Mouse (Mus musculus) E14TG2a.4 (cell line): ENCODE measurements around the gene Rac3.

Experiments used
- H3K27me3 ChIP-seq: 2 replicates; pipeline ENCODE4 v1.6.1; 2014; ENCODE audit warnings: low read length, control low read depth; ENCODE audit not compliant: insufficient read depth
- H3K36me3 ChIP-seq: 2 replicates; pipeline ENCODE4 v1.6.1; 2014; ENCODE audit warnings: low read length, control low read depth; ENCODE audit not compliant: insufficient read depth
- H3K4me1 ChIP-seq: replicated peaks from 2 replicates; pipeline ENCODE4 v1.6.1; 2014; ENCODE audit warnings: low read depth, low read length, control low read depth
- H3K4me3 ChIP-seq: replicated peaks from 2 replicates; pipeline ENCODE4 v1.5.1; 2014; ENCODE audit warnings: mild to moderate bottlenecking, low read length
- H3K9me3 ChIP-seq: 2 replicates; pipeline ENCODE4 v1.6.1; 2014; ENCODE audit warnings: low read length, control low read depth
- CTCF ChIP-seq: conservative IDR thresholded peaks from 2 replicates; pipeline ENCODE4 v1.5.1; 2014; ENCODE audit warnings: low read length
- NANOG ChIP-seq: IDR thresholded peaks from 2 replicates; pipeline ENCODE4 v1.6.1; 2014; ENCODE audit warnings: borderline replicate concordance, low read length, mixed read lengths
- POU5F1 ChIP-seq: IDR thresholded peaks from 2 replicates; pipeline ENCODE4 v1.6.1; 2014; ENCODE audit warnings: low read length, borderline replicate concordance

Gene Rac3

GRCm38 (mm10) chr11:120710672-120711071 lies 10.6 kb upstream of the Rac3 start:
- Histone ChIP-seq H3K27me3 (peaks cover 14% of the 10 kb centered on the region), H3K4me3 (no peak overlapping the region), H3K9me3 (no peaks in the 10 kb centered on the region), H3K36me3 (peaks cover 74% of the 10 kb centered on the region), H3K4me1 (peaks cover 83% of the 10 kb centered on the region)
- TF ChIP-seq CTCF (no peak), NANOG (no peak), POU5F1 (no peak)

DNA sequence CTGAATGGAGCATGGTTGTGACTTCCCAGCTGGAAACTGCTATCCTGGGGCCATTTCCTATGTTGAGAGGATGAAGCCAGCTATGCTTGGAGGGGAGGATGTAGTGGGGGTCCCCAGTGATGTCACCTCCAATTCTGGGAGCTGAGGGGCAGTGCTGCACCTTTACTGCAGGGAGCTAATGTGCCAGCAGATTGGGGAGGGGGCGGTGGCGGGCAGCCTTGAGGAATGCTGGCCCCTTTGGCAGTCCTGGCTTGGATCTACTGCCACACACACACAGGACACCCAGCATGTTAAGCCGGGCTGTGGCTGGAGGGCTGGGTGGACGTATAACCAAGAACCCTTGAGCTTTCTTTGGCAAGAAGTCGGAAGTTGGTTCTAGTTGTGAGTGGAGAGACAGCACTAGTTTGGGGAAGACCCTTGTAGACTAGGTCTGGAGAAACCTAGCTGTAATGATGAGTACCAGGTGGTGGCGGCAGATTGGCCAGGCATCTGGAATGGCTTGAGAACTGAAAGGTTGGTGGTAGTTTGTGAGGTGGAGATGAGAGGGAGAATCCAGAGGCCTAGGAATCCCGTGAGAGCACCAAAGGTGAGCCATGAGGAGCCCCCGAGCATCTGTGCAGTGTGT lies 9.2 kb upstream of the Rac3 start:
- Histone ChIP-seq H3K9me3 (no peaks in the 10 kb centered on the region), H3K4me1 (peaks cover 70% of the 10 kb centered on the region), H3K4me3 (peak overlapping the region; percentile 92; the same call in 1 of the 2 replicates), H3K27me3 (peaks cover 16% of the 10 kb centered on the region), H3K36me3 (peaks cover 77% of the 10 kb centered on the region)
- no peak for TF ChIP-seq POU5F1
- no peak for TF ChIP-seq CTCF
- no peak for TF ChIP-seq NANOG

DNA sequence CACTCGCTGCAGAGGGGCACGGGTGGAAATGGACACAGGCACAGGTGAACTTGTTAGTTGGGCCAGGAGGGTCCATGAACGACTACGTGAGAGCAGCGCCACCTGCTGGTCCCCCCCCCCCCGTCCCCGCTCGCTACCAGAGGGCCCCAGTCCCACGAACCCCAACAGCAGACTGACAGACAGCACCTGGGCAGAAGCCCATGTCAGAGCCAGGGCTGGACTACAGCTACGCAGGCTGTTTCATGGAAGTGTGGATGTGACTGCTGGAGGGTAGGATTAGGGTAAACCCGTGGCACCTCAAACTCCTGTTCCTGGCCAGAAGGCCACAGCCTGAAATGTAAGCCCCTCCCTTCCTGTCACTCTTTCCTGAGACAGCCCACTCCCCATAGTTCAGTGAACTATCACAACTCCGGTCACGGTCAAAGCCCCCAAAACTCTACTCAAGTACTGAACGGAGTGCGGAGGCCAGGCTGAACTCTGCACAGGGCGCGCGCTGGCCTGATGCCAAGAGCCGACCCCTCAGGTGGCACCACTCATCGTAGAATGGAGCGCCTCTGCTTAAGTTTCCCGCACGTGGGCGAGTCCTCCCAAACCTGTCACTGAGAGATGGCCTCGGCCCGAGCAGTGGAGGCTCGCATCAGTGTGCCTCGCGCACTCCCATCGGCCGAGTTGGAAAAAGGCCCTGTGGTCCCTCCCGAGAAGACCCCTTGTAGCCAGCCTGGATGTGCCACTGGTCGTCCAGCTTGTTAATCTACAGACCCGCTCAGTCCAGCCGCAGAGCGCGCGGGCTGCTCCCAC lies 8.3 kb upstream of the Rac3 start:
- Histone ChIP-seq H3K36me3 (peaks cover 82% of the 10 kb centered on the region), H3K4me1 (peaks cover 65% of the 10 kb centered on the region), H3K4me3 (peak overlapping the region; percentile 92), H3K9me3 (no peaks in the 10 kb centered on the region), H3K27me3 (peaks cover 16% of the 10 kb centered on the region)
- TF ChIP-seq CTCF: peak; percentile 51
- TF ChIP-seq NANOG: no peak
- TF ChIP-seq POU5F1: no peak

- Histone ChIP-seq H3K27me3 (peaks cover 16% of the 10 kb centered on the region), H3K9me3 (no peaks in the 10 kb centered on the region), H3K4me3 (peak within 1 kb of the TSS; percentile 92), H3K4me1 (peaks cover 56% of the 10 kb centered on the region), H3K36me3 (peaks cover 82% of the 10 kb centered on the region)
- no peak for TF ChIP-seq CTCF
- TF ChIP-seq POU5F1: no peak
- TF ChIP-seq NANOG: no peak
Measured at GRCm38 (mm10) chr11:120713580-120714518, 7.4 kb upstream of the Rac3 start, which contains the start of the genes Cenpx and Lrrc45. Gene Cenpx, minus strand, starts transcription at chr11:120713738. Gene Lrrc45, plus strand, starts transcription at chr11:120713925.

DNA sequence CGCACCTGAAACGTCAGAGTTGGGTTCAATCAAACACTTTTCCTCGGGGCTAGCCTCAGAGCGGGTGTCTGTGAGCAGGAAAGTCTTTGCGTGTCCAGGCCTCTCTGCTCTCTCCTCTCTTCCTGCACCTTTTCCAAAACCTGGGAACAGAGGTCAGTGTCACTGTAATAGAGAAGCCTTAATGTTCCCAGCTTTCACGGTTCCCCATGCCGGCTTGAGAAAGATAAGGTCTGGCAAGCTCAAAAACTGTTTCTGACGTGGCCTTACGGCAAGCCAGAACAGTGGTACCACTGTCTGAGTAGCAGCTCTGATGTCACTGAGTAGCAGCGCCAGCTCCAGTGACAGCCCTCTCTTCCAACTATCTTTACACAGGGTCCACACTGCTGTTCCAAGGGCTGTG lies 6.7 kb upstream of the Rac3 start:
- peaks cover 82% of the 10 kb centered on the region for H3K36me3 ChIP-seq

DNA sequence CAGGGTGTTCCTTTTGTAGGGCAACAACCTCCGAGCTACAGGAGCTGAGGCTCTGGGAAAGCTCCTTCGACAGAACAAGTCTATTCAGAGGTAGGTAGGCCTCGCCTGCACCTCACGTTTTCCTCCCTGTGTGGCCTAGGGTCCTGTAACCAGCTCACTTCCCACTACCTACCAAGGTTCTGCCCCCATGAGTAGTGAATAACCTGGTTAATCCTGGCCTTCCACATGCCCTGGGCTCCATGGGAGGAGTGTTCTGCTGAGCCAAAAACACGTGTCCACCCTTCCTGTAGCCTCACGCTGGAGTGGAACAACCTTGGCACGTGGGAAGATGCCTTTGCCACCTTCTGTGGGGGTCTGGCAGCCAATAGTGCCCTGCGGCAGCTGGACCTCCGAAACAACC lies 6.1 kb upstream of the Rac3 start:
- Histone ChIP-seq H3K4me3 (0 out of 2 replicates have a peak overlapping the region, but pooled peaks have one; percentile 92), H3K4me1 (peaks cover 47% of the 10 kb centered on the region), H3K27me3 (peaks cover 16% of the 10 kb centered on the region), H3K9me3 (no peaks in the 10 kb centered on the region), H3K36me3 (peaks cover 82% of the 10 kb centered on the region)
- TF ChIP-seq CTCF (no peak), POU5F1 (no peak), NANOG (no peak)

More for the DNA sequence above, 6.7 kb upstream of the Rac3 start:
- TF ChIP-seq CTCF: no peak
- TF ChIP-seq POU5F1: no peak
- TF ChIP-seq NANOG: no peak
- Histone ChIP-seq H3K4me1 (peaks cover 49% of the 10 kb centered on the region), H3K9me3 (no peaks in the 10 kb centered on the region), H3K27me3 (peaks cover 16% of the 10 kb centered on the region), H3K4me3 (peak overlapping the region; percentile 92)

GRCm38 (mm10) chr11:120719242-120719641 lies 2.0 kb upstream of the Rac3 start:
- Histone ChIP-seq H3K9me3 (no peaks in the 10 kb centered on the region), H3K4me1 (peaks cover 40% of the 10 kb centered on the region), H3K36me3 (peaks cover 58% of the 10 kb centered on the region), H3K4me3 (no peak overlapping the region), H3K27me3 (peaks cover 48% of the 10 kb centered on the region)
- no peak for TF ChIP-seq NANOG
- no peak for TF ChIP-seq POU5F1
- TF ChIP-seq CTCF: no peak
